Mouse (Mus musculus): ENCODE data around the gene Pou2f1.

DNA sequence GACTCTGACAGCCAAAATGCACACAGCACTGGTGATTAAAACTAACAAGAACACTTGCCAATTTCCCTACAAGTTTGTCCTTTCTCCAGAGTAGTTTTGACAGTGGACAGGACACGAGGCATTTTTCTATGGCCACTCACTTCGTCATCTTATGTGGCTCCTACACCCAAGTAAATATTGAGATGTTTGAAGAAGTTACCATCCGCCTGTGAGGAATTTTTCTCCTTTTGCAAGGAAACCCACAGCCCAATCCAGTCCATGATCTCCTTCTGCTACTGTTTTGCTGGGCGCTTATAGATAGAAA is 43.4 kb upstream of the Pou2f1 start:
- no peak for TF ChIP-seq CTCF (IDR thresholded peaks at IDR 0.05; ENCODE audit: low read depth, low read length)
- no peak for TF ChIP-seq POLR2A (IDR thresholded peaks at IDR 0.05; ENCODE audit: extremely low read depth, insufficient read depth, low read length)

Data from liver, adult 2 months (tissue).